Mouse (Mus musculus) thymus, postnatal 4 days (tissue): ENCODE data around the gene Muc16.

Experiments used
- DNase-seq: peaks from one replicate; pipeline ENCODE4 v3.0.0; 2021

Gene Muc16

GRCm38 (mm10) chr9:18674480-18675154 lies at the start of gene Muc16:
Muc16 (minus strand) TSS chr9:18674530.
- no peak for DNase-seq

- no peak for DNase-seq
Measured at GRCm38 (mm10) chr9:18722712-18723099, 48.4 kb upstream of the Muc16 start.

GRCm38 (mm10) chr9:18721931-18722711 lies 47.8 kb upstream of the Muc16 start:
- DNase-seq = no peak

GRCm38 (mm10) chr9:18721011-18721410 lies 46.7 kb upstream of the Muc16 start:
- no peak for DNase-seq

GRCm38 (mm10) chr9:18705628-18706027 lies 31.3 kb upstream of the Muc16 start:
- DNase-seq = no peak

GRCm38 (mm10) chr9:18598366-18598765 lies 76.0 kb downstream of the Muc16 start:
- no peak for DNase-seq

- no peak for DNase-seq
Measured at GRCm38 (mm10) chr9:18508098-18508497, 166.2 kb downstream of the Muc16 start.

- DNase-seq = no peak
Measured at GRCm38 (mm10) chr9:18478168-18478567, 196.2 kb downstream of the Muc16 start, which contains the start of the genes Zfp558 and Mbd3l1. Zfp558 (minus strand) TSS chr9:18478268. Mbd3l1 (plus strand) TSS chr9:18478359.

GRCm38 (mm10) chr9:18473324-18474128 lies 200.8 kb downstream of the Muc16 start:
- DNase-seq = peak; percentile 87

GRCm38 (mm10) chr9:18468005-18468404 lies 206.3 kb downstream of the Muc16 start:
- DNase-seq = no peak

GRCm38 (mm10) chr9:18467350-18467749 lies 207.0 kb downstream of the Muc16 start:
- no peak for DNase-seq

- DNase-seq = no peak
Measured at GRCm38 (mm10) chr9:18456520-18456919, 217.8 kb downstream of the Muc16 start.
